Mouse (Mus musculus): ENCODE measurements around the gene Slc47a2.

The Slc47a2 gene

DNA sequence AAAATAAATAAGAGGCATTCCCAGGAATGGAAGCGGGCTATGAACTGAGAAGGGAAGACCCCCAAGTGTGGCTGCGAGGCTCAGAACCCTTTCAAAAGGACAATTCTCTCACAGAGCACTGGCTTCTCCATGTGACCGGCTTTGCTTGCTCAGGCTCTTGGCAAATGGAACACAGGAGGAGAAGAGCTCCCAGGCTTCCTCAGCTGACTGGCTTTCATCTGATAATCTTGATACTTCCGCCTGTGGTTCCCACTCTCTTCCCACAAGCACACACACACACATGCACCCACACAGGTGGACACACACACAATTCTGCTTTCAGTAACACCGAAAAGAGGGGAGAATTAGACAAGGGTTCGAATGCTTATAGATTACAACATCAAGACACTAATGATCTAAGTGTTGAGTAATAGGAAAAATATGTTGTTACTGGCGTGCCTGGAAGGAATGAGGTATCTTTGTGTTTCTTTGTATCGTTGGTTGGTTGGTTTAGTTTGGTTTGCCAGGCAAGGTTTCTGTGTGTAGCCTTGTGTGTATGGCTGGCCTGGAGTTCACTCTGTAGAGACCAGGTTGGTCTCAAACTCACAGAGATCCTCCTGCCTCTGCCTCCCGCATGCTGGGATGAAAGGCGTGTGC is 59.1 kb downstream of the Slc47a2 start:
- no peak for DNase-seq (ENCODE audit: extremely low spot score, low read depth, low spot score)

DNA sequence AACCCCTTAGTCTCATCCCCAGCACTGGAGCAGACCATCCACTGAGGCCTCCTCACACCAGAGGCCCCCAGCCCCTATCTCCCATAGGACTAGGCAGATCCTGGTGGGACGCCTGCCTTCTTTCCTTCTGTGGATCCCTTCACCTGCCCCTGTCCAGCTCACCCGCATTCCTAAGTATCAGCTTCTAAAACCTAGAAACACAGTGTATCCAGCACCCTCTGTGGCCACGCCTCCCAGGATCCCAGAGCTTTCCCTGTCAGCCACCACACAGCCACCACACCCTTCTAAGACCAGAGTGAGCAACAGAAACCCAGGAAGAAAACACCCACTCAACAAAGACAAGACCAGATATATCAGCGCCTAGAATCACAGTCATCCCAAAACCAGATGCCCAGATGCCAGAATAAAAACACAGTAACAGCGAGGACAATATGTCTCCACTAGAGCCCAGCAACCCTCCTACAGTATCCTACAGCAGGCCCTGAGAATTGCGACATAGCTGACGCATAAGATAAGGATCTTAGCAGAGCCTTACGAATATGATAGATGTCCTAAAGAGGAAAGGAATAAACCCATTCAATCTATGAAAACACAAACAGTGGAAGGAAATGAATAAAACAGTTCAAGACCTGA is 64.1 kb downstream of the Slc47a2 start:
- no peak for DNase-seq (ENCODE audit: extremely low spot score, low read depth, low spot score)

DNA sequence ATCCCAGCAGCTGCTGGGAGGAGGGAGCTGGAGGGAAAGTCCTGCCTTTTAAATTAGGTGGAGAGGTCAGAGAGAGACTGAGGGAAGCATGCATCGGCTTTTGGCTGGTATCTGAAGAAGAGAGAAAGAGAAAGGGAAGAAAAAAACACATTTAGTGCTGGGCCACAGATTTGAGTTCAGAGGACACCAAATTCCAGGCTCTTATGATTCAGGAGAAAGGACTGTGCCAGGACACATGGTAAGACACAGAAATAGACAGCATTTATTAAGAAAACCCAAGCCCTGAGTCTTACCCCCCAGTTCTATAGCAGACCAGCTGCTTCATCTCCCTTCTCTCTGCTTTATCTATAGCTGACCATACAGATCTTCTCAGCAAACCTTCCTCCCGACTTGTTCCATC is 64.7 kb downstream of the Slc47a2 start:
- DNase-seq (ENCODE audit: extremely low spot score, low read depth, low spot score) = no peak

DNA sequence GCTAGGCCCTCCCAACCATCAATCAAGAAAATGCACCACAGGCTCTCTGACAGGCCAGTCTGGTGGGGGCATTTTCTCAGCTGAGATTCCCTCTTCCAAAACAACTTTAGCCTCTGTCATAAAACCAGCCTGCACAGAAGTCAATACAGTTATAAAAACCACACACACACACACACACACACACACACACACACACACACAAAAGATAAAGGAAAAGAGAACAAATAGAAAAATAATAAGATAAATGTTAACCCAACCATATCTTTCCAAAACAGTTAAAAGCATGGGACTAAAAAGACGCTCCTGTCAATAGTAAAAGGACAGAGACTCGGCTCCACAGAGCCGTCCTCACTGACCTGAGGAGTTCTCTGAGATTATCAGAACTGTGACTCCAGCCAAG is 66.2 kb downstream of the Slc47a2 start:
- no peak for DNase-seq (ENCODE audit: extremely low spot score, low read depth, low spot score)

DNA sequence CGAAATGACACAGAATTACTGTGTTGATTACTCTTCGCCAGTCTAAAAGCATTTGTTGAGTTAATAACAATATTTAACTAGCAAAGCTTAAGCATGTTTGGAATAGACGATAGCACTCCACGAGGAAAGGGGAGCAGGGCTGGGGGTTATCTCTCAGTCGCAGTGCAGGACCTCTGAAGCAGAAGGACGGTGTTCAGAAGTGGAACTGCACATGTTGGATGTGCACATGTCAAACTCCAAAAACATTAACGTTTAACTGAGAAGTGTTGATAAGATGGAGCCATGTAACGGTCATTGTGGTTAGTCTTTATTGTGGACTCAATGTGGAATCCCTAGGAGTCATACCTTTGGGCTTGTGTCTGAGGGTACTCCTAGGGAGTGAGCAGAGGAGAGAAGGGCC is 67.6 kb downstream of the Slc47a2 start:
- no peak for DNase-seq (ENCODE audit: extremely low spot score, low read depth, low spot score)

DNA sequence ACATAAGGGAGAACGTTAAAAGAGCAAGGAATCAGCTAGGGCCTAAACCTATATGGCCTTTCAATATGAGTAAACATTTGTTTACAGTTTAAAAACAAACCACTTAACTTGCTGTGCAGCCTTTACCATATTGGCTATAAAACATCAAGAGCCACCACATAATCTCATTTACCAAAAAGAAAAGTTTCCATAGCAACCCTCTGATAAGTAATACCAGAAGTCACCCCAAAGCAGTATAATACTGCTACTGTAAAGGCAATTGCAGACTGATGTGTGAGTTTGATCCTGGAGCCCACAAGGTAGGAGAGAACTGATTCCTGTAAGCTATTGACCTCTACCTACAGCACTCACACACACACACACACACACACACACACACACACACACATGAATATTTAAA is 68.2 kb downstream of the Slc47a2 start:
- no peak for DNase-seq (ENCODE audit: extremely low spot score, low read depth, low spot score)

DNA sequence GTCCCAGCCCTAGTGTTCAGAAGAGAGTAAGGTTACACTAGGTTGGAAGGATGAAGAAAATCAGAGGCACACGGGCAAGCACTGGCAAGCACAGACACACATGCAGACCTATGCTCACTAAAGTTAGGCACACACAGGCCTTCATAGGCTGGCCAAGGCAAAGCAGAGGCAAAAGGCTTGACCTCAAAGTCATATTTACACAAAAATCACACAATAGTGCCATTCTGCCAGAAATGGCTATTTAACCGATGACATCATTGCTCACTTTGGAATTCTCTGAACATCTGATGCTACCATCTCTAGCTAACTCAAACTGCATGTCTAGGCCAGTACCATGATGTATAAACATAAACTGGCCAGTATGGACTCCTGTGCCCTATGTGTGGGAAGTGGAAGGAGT is 68.7 kb downstream of the Slc47a2 start:
- DNase-seq (ENCODE audit: extremely low spot score, low read depth, low spot score) = no peak

DNA sequence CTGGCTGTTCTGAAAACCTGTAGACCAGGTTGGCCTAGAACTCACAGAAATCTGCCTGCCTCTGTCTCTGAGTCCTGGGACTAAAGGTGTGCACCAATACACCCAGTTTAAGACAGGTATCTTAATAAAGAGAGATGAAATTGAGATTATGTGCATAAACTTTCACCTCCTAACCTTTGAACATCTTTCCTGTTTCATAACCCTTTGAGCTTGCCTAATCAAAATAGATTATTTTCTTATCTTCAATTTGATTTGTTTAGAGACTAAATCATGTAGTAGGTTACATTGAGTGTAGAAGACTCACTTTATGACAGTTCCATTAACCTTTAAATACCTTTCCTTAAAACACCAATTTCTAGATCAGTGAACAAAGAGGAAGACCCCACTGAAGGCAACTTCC is 71.0 kb downstream of the Slc47a2 start:
- DNase-seq (ENCODE audit: extremely low spot score, low read depth, low spot score) = no peak

DNA sequence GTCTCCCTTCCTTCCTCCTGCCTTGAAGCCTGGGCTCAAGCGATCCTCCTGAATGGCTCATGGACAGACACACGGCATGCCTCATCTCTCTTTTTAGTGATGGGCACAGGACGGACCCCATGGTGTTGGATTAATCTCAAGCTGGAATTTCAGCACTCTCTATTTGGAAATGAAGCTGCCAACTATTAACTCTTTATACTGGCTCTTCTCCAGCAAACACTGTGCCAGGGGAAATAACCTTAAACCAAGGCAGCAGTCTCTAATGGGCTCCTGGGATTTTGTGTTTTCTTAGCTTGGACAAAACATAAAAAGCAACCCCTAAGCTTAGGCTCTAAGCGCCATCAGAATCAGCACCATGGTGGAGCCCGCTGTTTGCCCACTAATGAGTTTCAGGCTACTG is 72.3 kb downstream of the Slc47a2 start:
- no peak for DNase-seq (ENCODE audit: extremely low spot score, low read depth, low spot score)

DNA sequence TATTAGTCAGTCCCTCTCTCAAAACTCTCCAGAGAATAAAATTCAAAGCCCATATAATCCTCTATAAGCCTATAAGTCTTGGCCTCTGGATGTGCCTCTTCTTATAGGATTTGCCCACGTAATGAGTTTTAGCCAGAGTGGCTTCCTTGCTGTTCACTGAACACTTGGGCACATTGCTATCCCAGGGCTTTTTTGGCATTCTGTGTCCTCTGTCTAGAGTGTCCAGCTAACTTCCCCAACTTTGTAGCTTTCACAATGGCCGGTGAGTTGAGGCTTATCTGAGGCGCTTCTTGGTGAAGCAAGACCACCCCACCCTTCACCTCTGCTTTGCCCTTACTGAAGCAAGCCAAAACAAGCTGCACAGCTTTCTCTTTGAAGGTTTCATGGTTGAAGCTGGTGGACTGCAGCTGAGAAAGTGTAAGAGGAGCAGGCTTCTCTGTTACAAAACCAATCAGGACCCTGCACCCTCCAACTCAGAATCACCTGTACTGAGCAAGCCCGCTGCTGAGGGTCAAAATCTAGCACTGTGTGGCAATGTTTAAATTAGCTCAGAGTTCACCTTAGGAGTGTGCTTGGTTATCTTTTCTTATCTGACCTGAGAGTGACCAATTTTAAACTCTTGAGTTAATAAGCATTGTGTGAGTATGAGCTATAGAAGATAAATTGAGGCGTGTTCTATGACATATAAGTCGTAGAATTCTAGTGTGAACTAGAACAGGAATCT is 73.9 kb downstream of the Slc47a2 start:
- no peak for DNase-seq (ENCODE audit: extremely low spot score, low read depth, low spot score)

DNA sequence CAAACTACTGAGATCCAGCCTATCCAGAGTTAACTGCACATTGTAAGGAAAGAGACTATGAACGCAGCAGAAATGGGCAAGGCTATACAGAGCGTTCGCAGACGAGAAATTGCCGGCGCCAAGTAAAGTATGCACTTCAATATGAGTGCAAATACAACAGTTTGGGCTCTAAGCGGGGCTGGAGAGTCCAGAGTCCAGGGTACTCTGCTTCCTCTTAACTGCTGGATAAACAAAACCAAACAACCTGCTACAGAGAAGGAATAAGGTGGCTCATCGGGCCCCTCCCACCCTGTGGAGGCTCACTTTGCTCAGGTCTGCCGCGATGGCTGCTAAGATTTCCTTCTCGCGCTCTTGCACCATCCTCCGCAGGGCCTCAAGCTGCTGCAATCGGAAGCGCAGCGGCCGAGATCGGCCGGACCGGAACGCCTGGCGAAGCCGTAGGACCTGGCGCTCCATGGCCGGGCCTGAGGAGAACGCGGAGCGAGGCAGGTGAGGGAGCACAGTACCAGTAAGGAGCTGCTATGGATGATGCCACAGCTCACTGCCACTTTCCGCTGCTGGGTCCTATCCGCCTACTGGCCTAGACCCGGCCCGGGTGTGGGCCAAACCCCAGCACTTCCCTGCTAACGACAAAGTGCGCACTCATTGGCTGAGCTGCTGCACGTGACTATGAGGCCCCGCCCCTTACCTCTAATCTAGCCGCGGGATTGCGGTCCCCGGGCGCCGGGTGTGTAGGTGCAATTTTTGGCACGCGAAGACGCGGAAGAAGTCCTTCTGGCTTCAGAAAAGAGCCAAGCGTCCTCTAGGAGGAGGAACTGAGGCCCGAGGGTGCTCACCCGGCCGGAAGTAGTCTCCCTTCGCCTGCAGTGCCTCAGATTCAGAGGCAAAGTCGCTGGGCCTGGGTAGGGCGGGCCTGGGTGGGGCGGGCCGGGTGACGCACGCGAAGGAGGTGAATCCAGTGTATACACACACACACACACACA is 75.8 kb downstream of the Slc47a2 start, which contains the start of gene Aldh3a2:
TSS of gene Aldh3a2 (minus strand) at position 914 of the 983 bp plus-strand sequence.
- peak; percentile 77 for DNase-seq (ENCODE audit: extremely low spot score, low read depth, low spot score)

DNA sequence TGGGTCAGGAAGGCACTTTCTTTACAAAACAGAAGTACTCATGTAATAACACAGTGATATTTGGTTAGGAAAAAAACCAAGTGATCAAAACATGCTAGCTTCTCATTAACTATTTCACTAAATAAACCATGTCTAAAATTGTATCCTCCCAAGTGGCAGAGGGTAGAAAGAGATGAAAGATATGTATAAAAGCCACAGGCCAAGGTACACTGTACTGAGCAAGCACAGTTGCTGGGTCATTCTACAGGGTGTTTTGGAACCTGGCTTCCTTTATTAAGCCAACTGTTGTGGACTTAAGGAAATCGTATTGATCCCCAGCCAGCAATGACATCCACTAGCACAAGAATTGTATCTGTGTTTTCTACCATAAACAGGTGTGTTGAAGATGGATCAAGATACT is 78.8 kb downstream of the Slc47a2 start:
- no peak for DNase-seq (ENCODE audit: extremely low spot score, low read depth, low spot score)

DNA sequence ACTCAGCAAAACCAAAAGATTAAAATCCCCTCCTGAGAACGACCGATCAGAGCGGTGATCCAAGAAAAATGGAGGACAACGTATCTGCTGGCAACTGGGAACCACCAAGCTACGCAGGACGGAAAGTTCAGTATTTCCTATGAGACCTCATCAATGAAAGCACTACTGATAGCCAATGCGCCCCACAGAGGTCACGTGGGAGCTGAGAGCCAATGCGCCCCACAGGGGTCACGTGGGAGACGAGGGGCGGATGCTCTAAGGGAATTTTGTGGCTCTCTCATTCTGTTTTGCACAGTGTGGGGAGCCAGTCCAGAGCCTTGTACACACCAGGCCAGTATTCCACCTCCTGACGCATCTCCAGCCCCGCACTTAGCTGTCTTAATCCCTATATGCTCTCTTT is 80.1 kb downstream of the Slc47a2 start:
- DNase-seq (ENCODE audit: extremely low spot score, low read depth, low spot score) = no peak

DNA sequence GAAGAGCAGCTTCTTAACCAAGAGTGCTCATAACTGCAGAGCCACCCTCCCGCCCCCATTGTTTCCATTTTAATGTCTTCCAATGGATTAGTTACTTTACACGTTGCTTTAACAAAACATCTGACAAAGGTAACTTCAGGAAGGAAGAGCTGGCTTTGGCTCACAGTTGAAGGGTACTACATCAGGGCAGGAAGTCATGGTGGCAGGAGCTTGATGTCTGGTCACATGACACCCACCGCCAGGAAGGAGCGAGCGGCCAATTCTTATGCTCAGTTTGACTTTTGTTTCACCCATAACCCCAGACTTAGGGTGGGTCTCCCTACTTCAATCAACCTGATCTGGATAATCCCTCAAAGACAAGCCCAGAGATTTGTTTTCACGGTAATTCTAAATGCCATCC is 83.6 kb downstream of the Slc47a2 start:
- DNase-seq (ENCODE audit: extremely low spot score, low read depth, low spot score) = no peak

DNA sequence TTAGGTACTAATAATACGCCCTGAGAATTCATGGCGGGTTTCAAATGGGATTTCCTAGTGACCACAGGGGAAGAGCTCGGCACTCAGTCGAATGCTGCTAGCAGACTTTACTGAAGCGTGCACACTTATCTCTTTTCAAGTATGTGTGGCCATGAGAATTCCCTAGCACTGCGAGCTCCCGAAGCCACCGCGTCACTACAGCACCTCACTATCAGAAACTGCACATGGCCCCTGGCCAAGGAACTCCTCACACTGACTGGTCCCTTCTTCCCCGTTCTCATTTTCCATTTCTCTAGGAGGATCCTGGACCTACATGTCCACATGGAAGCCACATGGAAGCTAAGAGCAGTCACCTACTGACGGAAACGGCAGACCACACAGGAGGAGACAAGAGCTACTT is 89.9 kb downstream of the Slc47a2 start:
- no peak for DNase-seq (ENCODE audit: extremely low spot score, low read depth, low spot score)

DNA sequence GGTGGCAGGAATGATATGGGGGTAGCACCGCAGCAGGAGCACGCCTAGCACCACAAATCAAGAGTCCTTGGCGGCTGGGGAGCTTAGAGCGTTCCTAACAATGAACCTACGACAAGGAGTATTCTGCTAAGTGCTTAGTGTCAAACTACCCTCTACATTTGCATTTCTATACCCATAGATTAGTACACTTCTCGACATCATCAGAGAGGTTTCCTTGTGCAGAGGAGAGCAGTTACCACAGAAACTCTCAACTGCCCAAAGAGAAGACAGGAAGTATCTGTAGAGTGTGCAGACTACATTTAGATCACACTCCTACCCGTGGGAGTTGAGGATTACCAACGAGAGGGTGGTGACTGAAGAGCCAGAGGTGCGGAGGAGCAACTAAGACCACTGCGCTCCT is 90.9 kb downstream of the Slc47a2 start:
- no peak for DNase-seq (ENCODE audit: extremely low spot score, low read depth, low spot score)
